Mouse (Mus musculus): ENCODE data around the gene Aldh3a1. TPM values are rescaled to one million over a fixed set of nuclear protein-coding genes. Genes with fewer than 3 reads are reported as not detected.

Gene Aldh3a1
- polyA plus RNA-seq, 1 experiment from 2014 or later, result 0.45 TPM

Other genes with a start within 250 kb of the Aldh3a1 start
- 5.4 and 5.8 TPM in 2 replicates for gene Kcnj12, start 185.0 kb upstream of the Aldh3a1 start, polyA plus RNA-seq (2014; fragmentation: Nextera tagmentation; extraction: Ambion mirVana)
- 1.8 and 1.9 TPM in 2 replicates for gene Tnfrsf13b, start 80.8 kb upstream of the Aldh3a1 start, polyA plus RNA-seq (2014; fragmentation: Nextera tagmentation; extraction: Ambion mirVana)
- 92.2 and 92.5 TPM in 2 replicates for gene Usp22, start 32.5 kb upstream of the Aldh3a1 start, polyA plus RNA-seq (2014; fragmentation: Nextera tagmentation; extraction: Ambion mirVana)
- gene Aldh3a2, start 59.9 kb downstream of the Aldh3a1 start, polyA plus RNA-seq (2014; fragmentation: Nextera tagmentation; extraction: Ambion mirVana), result 35.7 and 43.8 TPM in 2 replicates
- 0.35 TPM in 1 of 2 replicates, not detected in the other for gene Slc47a2, start 135.3 kb downstream of the Aldh3a1 start, polyA plus RNA-seq (2014; fragmentation: Nextera tagmentation; extraction: Ambion mirVana)
- gene Slc47a1, start 170.8 kb downstream of the Aldh3a1 start, polyA plus RNA-seq (2014; fragmentation: Nextera tagmentation; extraction: Ambion mirVana), result 22.0 and 25.3 TPM in 2 replicates
- 0.15 TPM in 1 of 2 replicates, not detected in the other for gene Rnf112, start 246.6 kb downstream of the Aldh3a1 start, polyA plus RNA-seq (2014; fragmentation: Nextera tagmentation; extraction: Ambion mirVana)